Comparison of ENCODE assay signal across 8 mouse cellular contexts in the genomic region with DNA sequence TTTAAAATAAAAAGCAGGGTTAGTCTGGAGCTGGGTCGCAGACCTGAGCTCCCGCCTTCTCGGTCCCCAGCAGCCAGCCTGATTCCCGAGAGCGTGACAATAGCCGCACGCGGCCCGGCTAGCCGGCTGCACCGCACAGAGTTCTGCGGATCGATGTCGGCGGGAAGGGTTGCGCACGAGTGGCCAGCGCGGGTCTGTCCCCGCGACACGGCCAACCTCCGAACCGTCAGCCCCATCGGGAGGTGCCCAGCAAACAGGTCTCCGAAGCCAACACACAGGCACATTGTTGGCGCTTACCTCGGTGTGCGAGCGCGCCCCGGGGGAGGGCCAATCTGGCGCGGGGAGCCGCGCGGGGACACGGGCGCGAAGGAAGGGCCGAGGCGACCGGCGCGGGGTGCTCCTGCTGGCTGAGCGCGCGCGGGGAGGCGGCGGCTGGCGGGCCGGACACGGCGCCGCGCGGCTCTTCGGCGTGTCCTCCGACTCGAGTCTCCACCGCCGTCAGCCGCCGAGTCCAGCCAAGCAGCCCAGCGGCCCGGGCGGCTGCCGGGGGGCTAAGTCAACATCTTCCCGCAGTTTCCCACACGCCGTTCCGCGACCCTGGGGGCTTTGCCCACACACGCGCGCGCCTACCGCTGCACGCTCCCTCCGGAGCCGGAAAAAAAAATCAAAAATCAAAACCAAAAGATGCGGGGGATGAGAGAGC. TPM values are rescaled to one million over a fixed set of nuclear protein-coding genes. Genes with fewer than 3 reads are reported as not detected.
DNase-seq lines count a peak whose midpoint lies in the region; ATAC-seq and TF ChIP-seq lines count a peak whose summit lies in the region.

No protein-coding gene starts in this region.

- peaks cover 42% of the 10 kb centered on the region for H3K27me3 ChIP-seq in E14TG2a.4 (ENCODE audit: insufficient read depth, low read length)
- H3K27me3 ChIP-seq in heart, embryonic 14.5 days (ENCODE audit: control insufficient read depth, insufficient read depth, low read length) = no peaks in the 10 kb centered on the region
- H3K27me3 ChIP-seq in stomach, embryonic 14.5 days (ENCODE audit: control insufficient read depth, insufficient read depth, low read length) = no peaks in the 10 kb centered on the region

- no peaks in the 10 kb centered on the region for H3K36me3 ChIP-seq in E14TG2a.4 (ENCODE audit: insufficient read depth, low read length)
- no peaks in the 10 kb centered on the region for H3K36me3 ChIP-seq in heart, embryonic 14.5 days (ENCODE audit: control insufficient read depth, insufficient read depth, low read length)
- no peaks in the 10 kb centered on the region for H3K36me3 ChIP-seq in stomach, embryonic 14.5 days (ENCODE audit: control insufficient read depth, insufficient read depth, low read length)

- H3K4me3 ChIP-seq in E14TG2a.4 (replicated peaks; ENCODE audit: low read length) = peak overlapping the region; percentile 88
- H3K4me3 ChIP-seq in cortical plate, adult 2 months (ENCODE audit: insufficient read depth, low read length) = peak overlapping the region; percentile 84
- peak overlapping the region; percentile 68 to 69 for H3K4me3 ChIP-seq in heart, embryonic 14.5 days (ENCODE audit: control insufficient read depth in 1 of 2, insufficient read depth in 1 of 2, low read depth in 1 of 2, low read length in 2 of 2)
- peak overlapping the region; percentile 93 for H3K4me3 ChIP-seq in stomach, embryonic 14.5 days (ENCODE audit: low read depth, low read length)

- peaks cover 26% of the 10 kb centered on the region for H3K4me1 ChIP-seq in E14TG2a.4 (replicated peaks; ENCODE audit: low read depth, low read length)
- peaks cover 2% of the 10 kb centered on the region; the same call in 1 of the 2 replicates for H3K4me1 ChIP-seq in cortical plate, adult 2 months (ENCODE audit: control insufficient read depth, insufficient read depth, low read length)
- H3K4me1 ChIP-seq in heart, embryonic 14.5 days (ENCODE audit: control insufficient read depth in 2 of 2, insufficient read depth in 2 of 2, low read length in 2 of 2) = peaks cover 6 to 33% of the 10 kb centered on the region in 2 experiments
- H3K4me1 ChIP-seq in stomach, embryonic 14.5 days (ENCODE audit: control insufficient read depth, insufficient read depth, low read length) = peaks cover 21% of the 10 kb centered on the region

- TF ChIP-seq CTCF in E14TG2a.4 (conservative IDR thresholded peaks at IDR 0.05; ENCODE audit: low read length) = no peak
- no peak for TF ChIP-seq CTCF in cortical plate, adult 2 months (IDR thresholded peaks at IDR 0.05; ENCODE audit: extremely low read depth, insufficient read depth, low read length)

- ATAC-seq in heart, embryonic 14.5 days (ENCODE audit: insufficient number of reproducible peaks, insufficient read depth, low FRiP score, low read depth) = no peak
- ATAC-seq in stomach, embryonic 14.5 days (ENCODE audit: insufficient number of reproducible peaks, insufficient read depth, low FRiP score, low read depth) = no peak

- peak overlapping the region; percentile 96 for H3K27ac ChIP-seq in cortical plate, adult 2 months (ENCODE audit: insufficient read depth, low read length)
- peak overlapping the region; percentile 92 to 99 for H3K27ac ChIP-seq in heart, embryonic 14.5 days (replicated peaks in 1 of 2; ENCODE audit: control insufficient read depth in 1 of 2, insufficient read depth in 1 of 2, low read depth in 2 of 2, low read length in 2 of 2)
- H3K27ac ChIP-seq in stomach, embryonic 14.5 days (ENCODE audit: low read length) = peak overlapping the region; percentile 98

- TF ChIP-seq POLR2A in cortical plate, adult 2 months (IDR thresholded peaks at IDR 0.05; ENCODE audit: extremely low read depth, insufficient read depth, low read length) = no peak

- H3K9ac ChIP-seq in heart, embryonic 14.5 days (ENCODE audit: low read length) = peak overlapping the region; percentile 80
- peak overlapping the region; percentile 93 for H3K9ac ChIP-seq in stomach, embryonic 14.5 days (replicated peaks; ENCODE audit: low read depth, low read length)

- no peaks in the 10 kb centered on the region for H3K9me3 ChIP-seq in E14TG2a.4 (ENCODE audit: low read length)
- no peaks in the 10 kb centered on the region for H3K9me3 ChIP-seq in heart, embryonic 14.5 days (ENCODE audit: control insufficient read depth, low read length)
- H3K9me3 ChIP-seq in stomach, embryonic 14.5 days (ENCODE audit: control insufficient read depth, low read depth, low read length) = no peaks in the 10 kb centered on the region

- under 1% methylated on average over 72 of the region's 84 CpGs for whole genome bisulfite sequencing in heart, embryonic 14.5 days
- 0% methylated on average over 82 of the region's 84 CpGs for WGBS in stomach, embryonic 14.5 days

- H3K4me2 ChIP-seq in heart, embryonic 14.5 days (ENCODE audit: low read length) = peak overlapping the region; percentile 78
- H3K4me2 ChIP-seq in stomach, embryonic 14.5 days (replicated peaks; ENCODE audit: low read depth, low read length) = peak overlapping the region; percentile 61

- DNase-seq in cerebellum, adult 11-12 months = peak; percentile 6
- DNase-seq in cerebellum, adult 11 months = no peak
- peak; percentile 62 to 77 for DNase-seq in kidney, postnatal 4 days
- peak; percentile 35 for DNase-seq in mesoderm, embryonic 11.5 days (ENCODE audit: low read depth, low spot score)

RNA-seq across cellular contexts. Expression of a gene that starts 1.9 kb away (rescaled TPM):
- 86.6 and 90.3 TPM in 2 replicates for polyA plus RNA-seq in cortical plate, adult 2 months (2012; rRNA removed)
- 47.1 and 49.2 TPM in 2 replicates for polyA plus RNA-seq in heart, embryonic 14.5 days (2014; fragmentation: Nextera tagmentation; extraction: Ambion mirVana)
- polyA plus RNA-seq in stomach, embryonic 14.5 days (2014; fragmentation: Nextera tagmentation; extraction: Ambion mirVana) = 71.7 and 78.9 TPM in 2 replicates
